Mouse (Mus musculus): Measurements from ENCODE around the gene Gm6040. TPM values are rescaled to one million over a fixed set of nuclear protein-coding genes. Genes with fewer than 3 reads are reported as not detected.

The Gm6040 gene
- not detected in 2 replicates for polyA plus RNA-seq (2012)

GRCm38 (mm10) chr8:20921971-20922370 is at the start of gene Gm6040:
Gm6040 (minus strand) TSS chr8:20922071.

GRCm38 (mm10) chr8:20944610-20945009 is 22.7 kb upstream of the Gm6040 start, which contains the start of gene AY761185:
AY761185 (minus strand) TSS chr8:20944710.

DNA sequence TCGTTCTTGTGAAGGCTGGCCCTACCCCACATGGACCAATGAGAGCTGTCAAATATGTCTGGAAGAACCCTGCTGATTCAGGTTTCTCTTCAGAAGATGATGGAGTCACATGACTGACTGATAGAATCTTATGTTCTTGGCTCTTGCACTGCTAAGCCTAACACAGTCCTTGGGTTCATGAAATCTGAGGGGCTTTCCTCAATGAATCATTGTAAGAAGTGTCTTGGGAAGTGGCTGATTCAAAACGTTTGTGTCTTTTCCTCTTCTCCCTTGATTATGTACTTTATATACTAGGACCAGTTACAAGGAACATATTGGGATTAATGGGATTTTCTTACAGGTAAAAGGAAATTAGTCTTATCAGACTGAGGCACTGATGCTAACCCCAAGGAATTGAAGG is 19.3 kb downstream of the Gm6040 start, which contains the start of gene Gm15056:
TSS of gene Gm15056 (minus strand) at position 101 of the 400 bp plus-strand sequence.

DNA sequence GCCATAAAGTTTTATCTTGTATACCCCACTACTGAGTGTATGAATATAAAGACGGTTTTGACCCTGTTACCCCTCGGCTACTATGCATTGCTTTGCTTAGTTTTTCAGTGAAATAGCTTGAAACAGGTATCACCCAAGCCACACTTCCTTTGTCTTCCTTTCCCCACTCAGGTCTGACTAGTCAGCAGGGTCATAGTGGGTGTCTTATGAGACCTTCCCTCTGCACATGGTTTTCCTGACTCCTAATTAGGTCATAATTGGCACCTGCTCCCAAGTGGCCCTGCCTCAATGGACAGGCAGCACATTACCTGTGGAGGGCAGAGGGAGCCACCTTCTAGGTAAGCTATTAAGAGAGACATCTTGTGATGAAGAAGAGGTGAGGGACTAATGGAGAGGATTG is 29.5 kb downstream of the Gm6040 start, which contains the start of gene Defb33:
TSS of gene Defb33 (plus strand) at position 301 of the 400 bp plus-strand sequence.

Other genes starting within 250 kb of the Gm6040 start
- gene Defb33, start 29.4 kb downstream of the Gm6040 start, polyA plus RNA-seq (2012): not detected in 2 replicates
- not detected in 2 replicates for gene Gm15056, start 19.4 kb downstream of the Gm6040 start, polyA plus RNA-seq (2012)
- not detected in 2 replicates for gene AY761185, start 22.6 kb upstream of the Gm6040 start, polyA plus RNA-seq (2012)
- gene Defa21, start 103.5 kb upstream of the Gm6040 start, polyA plus RNA-seq (2012): not detected in 2 replicates
- not detected in 2 replicates for gene Defa23, start 133.0 kb upstream of the Gm6040 start, polyA plus RNA-seq (2012)
- not detected in 2 replicates for gene Defa35, start 143.0 kb upstream of the Gm6040 start, polyA plus RNA-seq (2012)
- not detected in 2 replicates for gene Defa25, start 162.4 kb upstream of the Gm6040 start, polyA plus RNA-seq (2012)
- not detected in 2 replicates for gene Gm14851, start 174.0 kb upstream of the Gm6040 start, polyA plus RNA-seq (2012)
- not detected in 2 replicates for gene Defa30, start 212.6 kb upstream of the Gm6040 start, polyA plus RNA-seq (2012)
- not detected in 2 replicates for gene Defa22, start 240.2 kb upstream of the Gm6040 start, polyA plus RNA-seq (2012)

All from megakaryocyte-erythroid progenitor cell, adult 5 weeks (primary cell).